Mouse (Mus musculus) kidney, postnatal 4 days (tissue): Measurements from ENCODE around the gene Gm21627.
"Not testable (repeated sequence)": the region's sequence is repeated elsewhere in the genome, so short reads cannot be mapped to it uniquely, and the experiment has no call there.

Experiments
- DNase-seq, 2 experiments: peaks; one replicate each; pipeline ENCODE4 v3.0.0; 2021; ENCODE audit warnings: mixed read lengths in 2 of 2

Gm21627 gene

DNA sequence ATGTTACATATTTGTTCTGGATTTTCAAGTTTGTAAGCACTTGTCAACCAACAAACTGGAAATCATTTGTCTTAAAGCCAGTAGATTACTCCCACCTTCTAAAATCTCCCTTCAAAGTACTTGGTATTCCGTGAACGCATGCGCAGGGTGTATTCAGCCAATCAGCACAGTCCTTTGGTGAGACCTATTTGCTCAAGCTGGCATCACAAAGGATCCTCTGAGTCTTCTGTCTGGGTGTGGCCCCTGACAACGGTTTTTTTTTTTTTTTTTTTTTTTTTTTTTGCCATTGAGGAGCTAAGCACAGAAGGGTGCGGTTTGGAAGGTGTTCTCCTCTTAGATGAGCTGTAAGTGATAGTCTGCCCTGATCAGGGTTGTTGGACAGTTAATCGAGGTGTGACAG, at the start of gene Gm21627:
TSS of gene Gm21627 (plus strand) at position 301 of the 400 bp plus-strand sequence.
- not testable (repeated sequence) for DNase-seq
